Mouse (Mus musculus) embryo, embryonic 10 days (tissue): ENCODE data around the gene Patz1.

Source experiments
- DNase-seq: peaks from one replicate; pipeline ENCODE4 v3.0.0-alpha.2; 2015; ENCODE audit warnings: low spot score

The Patz1 gene

GRCm38 (mm10) chr11:3330566-3330965 is 41.9 kb downstream of the Patz1 start:
- DNase-seq = peak; percentile 86

- DNase-seq = peak; percentile 31
These were observed 42.5 kb downstream of the Patz1 start for GRCm38 (mm10) chr11:3330991-3331750.

DNA sequence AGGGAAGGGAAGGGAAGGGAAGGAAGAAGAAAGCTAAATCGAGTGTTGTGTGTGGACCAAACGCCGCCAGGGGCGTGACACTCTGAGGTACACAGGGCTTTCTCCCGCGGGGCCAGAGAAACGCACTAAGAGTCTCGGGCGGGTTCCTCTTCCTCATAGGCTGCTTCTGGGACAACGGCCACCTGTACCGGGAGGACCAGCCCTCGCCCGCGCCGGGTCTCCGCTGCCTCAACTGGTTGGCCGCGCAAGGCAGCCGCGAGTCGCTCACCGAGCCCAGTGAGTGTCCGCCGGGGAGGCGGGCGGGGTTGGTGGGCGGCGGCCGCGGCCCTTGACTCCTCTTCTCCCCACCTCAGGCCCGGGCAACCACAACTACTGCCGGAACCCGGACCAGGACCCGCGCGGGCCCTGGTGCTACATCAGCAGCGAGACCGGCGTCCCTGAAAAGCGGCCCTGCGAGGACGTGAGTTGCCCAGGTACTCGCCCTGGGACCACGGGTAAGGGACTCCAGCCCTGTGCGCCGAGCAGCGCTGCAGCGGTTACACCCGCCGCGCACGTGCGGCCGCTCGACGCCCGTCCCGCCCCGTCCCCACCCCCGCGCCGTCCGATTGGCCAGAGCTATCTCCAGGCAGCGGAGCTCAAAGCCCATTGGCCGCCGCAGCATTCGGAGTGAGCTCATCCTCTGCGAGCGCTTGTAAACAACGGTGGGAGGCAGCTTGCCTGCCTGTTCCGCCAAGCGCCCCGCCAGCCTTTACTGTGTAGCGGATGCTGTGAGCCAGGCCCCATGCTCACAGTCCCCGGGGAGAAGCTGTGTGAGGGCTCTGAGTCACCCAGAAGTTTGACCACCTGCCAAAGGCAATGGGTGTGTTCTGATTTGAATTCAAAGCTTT is 43.3 kb downstream of the Patz1 start:
- peak; percentile 95 for DNase-seq

GRCm38 (mm10) chr11:3333111-3333695 is 44.5 kb downstream of the Patz1 start:
- DNase-seq = no peak

DNA sequence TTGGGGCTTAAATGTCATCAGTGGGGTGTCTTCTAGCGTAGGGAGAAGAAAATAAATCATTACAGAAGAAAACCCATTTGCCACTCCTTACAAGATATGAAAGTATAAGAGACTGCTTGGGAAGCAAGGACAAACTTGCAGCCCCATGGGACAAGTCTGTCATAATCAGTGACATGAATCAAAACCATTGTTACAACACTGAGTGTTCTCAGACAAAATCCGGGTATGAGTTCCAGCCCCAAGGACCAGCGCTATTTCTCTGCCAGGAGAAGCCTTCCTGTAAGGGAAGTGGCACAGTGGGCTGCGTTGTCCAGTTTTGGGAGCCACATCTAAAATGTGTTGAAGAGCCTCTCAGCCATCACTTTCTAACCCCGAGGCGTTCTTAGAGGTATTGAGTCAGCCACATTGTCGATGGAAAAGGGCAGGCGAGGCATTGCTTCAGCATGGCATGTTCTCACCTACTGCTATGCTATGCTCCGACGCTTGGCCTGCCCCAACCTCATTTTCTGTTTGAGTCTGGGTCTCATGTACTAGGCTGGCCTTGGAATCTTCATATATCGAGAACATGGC is 45.6 kb downstream of the Patz1 start:
- no peak for DNase-seq

GRCm38 (mm10) chr11:3334711-3335316 is 46.1 kb downstream of the Patz1 start:
- no peak for DNase-seq

DNA sequence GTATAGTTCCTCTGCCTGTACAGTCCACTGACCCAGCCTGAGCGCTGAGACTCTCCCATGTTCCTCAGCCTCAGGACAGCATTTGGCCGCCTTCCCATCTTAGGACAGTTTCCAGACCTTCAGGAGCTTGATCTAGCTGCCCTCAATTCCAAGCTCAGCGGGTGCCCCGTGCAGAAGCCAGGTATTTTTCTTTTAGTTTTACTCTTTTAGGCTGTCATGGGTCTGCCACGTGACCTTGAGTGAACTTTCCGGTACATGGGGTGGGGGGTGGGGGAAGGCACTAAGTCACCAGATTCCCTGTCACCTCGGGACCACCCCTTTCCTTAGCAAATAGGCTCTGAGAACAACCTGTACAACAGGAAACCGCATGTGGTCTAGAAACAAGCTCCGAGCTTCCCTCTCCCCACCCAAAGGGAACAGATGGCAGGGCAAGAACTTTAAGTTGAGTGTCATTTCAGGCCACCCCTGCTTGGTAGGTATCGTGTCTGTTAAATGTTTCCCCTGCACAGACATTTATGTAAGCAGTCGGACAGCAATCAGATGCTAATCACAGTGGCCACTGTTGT is 47.1 kb downstream of the Patz1 start:
- no peak for DNase-seq

- DNase-seq = no peak
These were observed 47.9 kb downstream of the Patz1 start for GRCm38 (mm10) chr11:3336602-3337001.

GRCm38 (mm10) chr11:3337173-3337955 is 48.7 kb downstream of the Patz1 start:
- peak; percentile 67 for DNase-seq

- DNase-seq = no peak
These were observed 49.3 kb downstream of the Patz1 start for GRCm38 (mm10) chr11:3337961-3338360.

DNA sequence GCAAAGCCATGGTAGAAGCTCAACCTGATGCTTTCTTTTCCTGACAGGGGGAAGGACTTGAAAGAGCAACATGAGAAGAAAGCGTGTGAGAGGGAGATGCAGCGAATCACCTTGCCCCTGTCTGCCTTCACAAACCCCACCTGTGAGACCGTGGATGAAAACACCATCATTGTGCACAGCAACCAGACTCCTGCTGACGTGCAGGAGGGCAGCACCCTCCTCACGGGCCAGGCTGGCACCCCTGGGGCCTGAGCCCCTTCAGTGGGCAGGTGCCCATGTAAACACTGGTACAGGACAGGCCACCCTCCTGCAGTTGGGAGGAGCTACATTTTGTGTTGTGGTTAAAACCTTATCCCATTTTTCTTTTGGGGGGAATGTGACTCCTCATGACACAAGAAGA is 52.8 kb downstream of the Patz1 start:
- DNase-seq = no peak

- DNase-seq = no peak
These were observed 56.2 kb downstream of the Patz1 start for GRCm38 (mm10) chr11:3344916-3345315.

- no peak for DNase-seq
These were observed 57.7 kb downstream of the Patz1 start for GRCm38 (mm10) chr11:3346351-3346750.

DNA sequence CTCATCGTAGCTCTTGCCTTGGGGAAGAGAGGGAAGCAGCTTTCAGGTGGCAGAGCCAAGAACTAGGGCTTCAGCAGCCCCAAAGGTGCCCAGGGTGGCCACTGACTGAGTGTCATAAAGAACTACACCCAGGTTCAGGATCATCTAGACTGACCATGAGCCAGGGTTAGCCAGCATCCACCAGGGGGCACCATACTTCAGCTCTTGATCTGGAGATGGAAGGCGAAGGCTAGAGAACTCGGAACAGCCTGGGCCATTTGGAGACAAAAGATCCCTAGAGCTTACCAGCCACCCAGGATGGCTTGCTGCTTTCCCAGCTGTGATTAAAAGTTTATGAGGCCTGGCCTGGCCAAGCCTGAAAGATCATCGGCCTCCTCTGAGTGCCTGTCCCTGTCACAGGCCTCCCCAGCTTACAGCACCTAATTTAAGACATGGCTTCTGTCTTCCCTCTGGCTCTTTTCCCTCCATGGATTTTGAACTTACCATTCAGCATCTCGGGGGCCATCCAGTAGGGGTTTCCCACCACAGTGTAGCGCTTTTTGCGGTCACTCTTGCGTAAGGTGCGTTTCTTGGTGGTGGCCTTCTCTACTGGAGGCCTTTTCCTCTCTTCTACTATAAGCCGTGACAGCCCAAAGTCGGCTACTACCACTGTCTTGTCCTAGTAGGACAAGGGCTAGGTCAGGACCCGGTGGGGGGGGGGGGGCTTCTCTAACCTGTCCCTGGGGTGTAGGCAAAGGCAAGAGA is 58.6 kb downstream of the Patz1 start:
- DNase-seq = peak; percentile 95

DNA sequence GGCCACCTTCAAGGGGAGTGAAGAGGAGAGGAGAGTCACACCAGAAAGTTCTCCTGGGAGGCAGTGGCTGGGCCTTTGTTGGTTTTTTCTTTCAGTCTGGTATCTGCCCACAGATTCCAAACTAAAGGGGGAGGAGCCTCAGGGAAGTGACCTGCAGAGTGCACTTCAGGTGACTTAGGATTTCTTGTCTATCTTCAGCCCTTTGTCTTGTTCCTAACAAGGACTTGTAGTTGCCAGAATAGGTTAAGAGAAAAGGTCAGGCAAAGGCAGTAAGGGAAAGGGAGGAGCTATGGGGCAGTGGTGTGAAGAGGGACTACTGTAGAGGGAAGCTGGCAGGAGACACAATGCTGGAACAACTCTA is 59.1 kb downstream of the Patz1 start:
- DNase-seq = no peak

GRCm38 (mm10) chr11:3348576-3349342 is 60.1 kb downstream of the Patz1 start:
- DNase-seq = peak; percentile 77

DNA sequence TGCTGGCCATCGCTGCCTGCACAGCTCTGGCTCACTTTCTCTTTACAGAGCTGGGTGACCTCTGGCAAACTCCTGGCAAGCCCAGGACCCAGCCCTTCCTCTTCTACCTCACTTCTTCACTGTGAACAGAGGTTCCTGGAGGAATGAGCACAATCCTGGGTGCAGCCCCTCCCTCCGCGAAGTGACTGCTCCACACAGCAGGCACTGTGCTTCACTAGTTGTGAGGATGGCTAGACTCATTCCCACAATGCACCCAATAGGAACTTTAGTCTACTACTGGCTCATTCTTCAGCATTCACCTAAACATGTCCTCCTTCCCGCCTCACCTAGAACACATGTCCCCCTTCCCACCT is 60.6 kb downstream of the Patz1 start:
- no peak for DNase-seq

DNA sequence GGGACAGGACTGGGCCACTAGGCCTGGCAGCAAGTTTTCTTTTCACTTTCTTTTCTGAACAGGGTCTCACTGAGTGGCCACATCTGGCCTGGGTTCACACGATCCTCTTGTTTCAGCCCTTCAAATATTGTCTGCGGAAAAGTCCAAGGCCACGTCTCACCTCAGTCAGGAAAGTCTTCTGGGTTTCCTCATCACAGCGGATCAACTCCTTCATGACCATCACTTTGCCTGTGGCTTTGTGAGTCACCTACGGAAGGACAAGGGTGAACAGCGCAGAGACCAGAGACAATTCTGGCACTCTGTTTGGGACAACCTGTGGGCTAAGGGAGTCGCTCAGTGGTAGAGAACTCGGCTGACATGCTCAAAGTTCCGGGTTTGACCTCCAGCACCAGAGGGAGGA is 63.5 kb downstream of the Patz1 start:
- no peak for DNase-seq

DNA sequence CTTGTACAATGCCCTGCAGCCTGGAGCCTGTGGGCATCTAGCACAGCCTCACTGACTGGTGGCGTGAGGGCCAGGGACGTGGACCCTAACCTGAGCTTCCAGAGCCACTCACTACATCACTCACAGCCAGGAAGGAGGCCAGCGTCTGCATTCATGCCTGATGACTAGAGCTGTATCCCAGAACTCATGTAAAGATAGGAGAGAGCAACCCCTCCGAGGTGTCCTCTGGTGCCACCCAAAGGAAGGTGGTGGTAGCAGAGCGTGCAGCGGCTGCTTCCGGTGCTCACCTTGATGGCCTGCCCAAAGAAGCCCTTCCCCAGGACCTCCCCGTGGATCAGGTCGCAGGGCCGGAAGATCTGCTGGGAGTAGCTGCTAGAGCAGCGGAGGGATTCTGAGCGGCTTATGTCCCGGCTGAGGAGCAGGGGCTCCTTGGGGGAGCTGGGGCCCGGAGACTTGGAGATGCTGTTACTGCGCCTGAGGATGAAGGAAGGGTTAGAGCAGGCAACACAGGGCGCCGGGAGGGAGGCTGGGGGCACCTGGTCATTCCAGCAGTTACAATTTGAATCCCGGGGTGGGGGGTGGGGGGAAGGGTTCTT is 64.4 kb downstream of the Patz1 start:
- DNase-seq = peak; percentile 40
